Mouse (Mus musculus) intestine, embryonic 16.5 days (tissue): ENCODE measurements around the gene Pi16. TPM values are rescaled to one million over a fixed set of nuclear protein-coding genes. Genes with fewer than 3 reads are reported as not detected.

ENCODE experiments used
- ATAC-seq: fragments of 200-750 bp; cut with Nextera tagmentation; 2 replicates; pipeline ENCODE4 v1.8.0; 2017; ENCODE audit warnings: moderate TSS enrichment, moderate library complexity
- H3K27ac ChIP-seq: fragments of 300-500 bp; sonication (generic); 2 replicates; pipeline ENCODE4 v1.5.1; 2014; ENCODE audit warnings: mild to moderate bottlenecking, low read length
- H3K27me3 ChIP-seq: fragments of 300-500 bp; sonication (generic); replicated peaks from 2 replicates; pipeline ENCODE4 v1.6.1; 2014; ENCODE audit warnings: low read length, control low read depth, mixed read lengths; ENCODE audit not compliant: control insufficient read depth, insufficient read depth
- H3K36me3 ChIP-seq: fragments of 300-500 bp; sonication (generic); 2 replicates; pipeline ENCODE4 v1.6.1; 2014; ENCODE audit warnings: low read length, control low read depth; ENCODE audit not compliant: control insufficient read depth, insufficient read depth
- H3K4me1 ChIP-seq: fragments of 300-500 bp; sonication (generic); 2 replicates; pipeline ENCODE4 v1.6.1; 2014; ENCODE audit warnings: low read length, control low read depth, mixed read lengths; ENCODE audit not compliant: control insufficient read depth, insufficient read depth
- H3K4me2 ChIP-seq: fragments of 300-500 bp; sonication (generic); 2 replicates; pipeline ENCODE4 v1.6.1; 2014; ENCODE audit warnings: low read depth, low read length, control low read depth
- H3K4me3 ChIP-seq: fragments of 300-500 bp; sonication (generic); 2 replicates; pipeline ENCODE4 v1.5.1; 2014; ENCODE audit warnings: mild to moderate bottlenecking, low read length
- H3K9ac ChIP-seq: fragments of 300-500 bp; sonication (generic); 2 replicates; pipeline ENCODE4 v1.6.1; 2014; ENCODE audit warnings: low read depth, low read length
- H3K9me3 ChIP-seq: fragments of 300-500 bp; sonication (generic); 2 replicates; pipeline ENCODE4 v1.6.1; 2016; ENCODE audit warnings: low read length, control low read depth; ENCODE audit not compliant: control insufficient read depth
- WGBS: fragments of 180-500 bp; shearing (Covaris S2); extraction: QIAGEN DNeasy Blood & Tissue Kit; methylation state at CpG from one replicate; pipeline ENCODE4 v1.1.7; 2014; 5-methylcytosine and 5-hydroxymethylcytosine counted together
- polyA plus RNA-seq: library from polyadenylated mRNA; unstranded; fragments of >200 nt; fragmentation: Nextera tagmentation; extraction: Ambion mirVana; gene quantifications from 2 replicates; pipeline ENCODE4 v1.2.1, GENCODE M21; 2015

Pi16 gene
- polyA plus RNA-seq, 1 experiment from 2014 or later = 0.88 TPM

GRCm38 (mm10) chr17:29282216-29282952 lies 35.1 kb upstream of the Pi16 start:
- no peak overlapping the region for H3K4me2 ChIP-seq

GRCm38 (mm10) chr17:29291793-29292192 lies 25.7 kb upstream of the Pi16 start:
- H3K4me2 ChIP-seq = no peak overlapping the region
- WGBS = 92% methylated on average over 7 of the region's 7 CpGs
- no peaks in the 10 kb centered on the region for H3K4me1 ChIP-seq
- ATAC-seq = no peak
- no peak overlapping the region for H3K4me3 ChIP-seq
- no peak overlapping the region for H3K27ac ChIP-seq
- no peaks in the 10 kb centered on the region for H3K27me3 ChIP-seq
- 0 out of 2 replicates have a peak, but pooled peaks cover 4% of the 10 kb centered on the region for H3K36me3 ChIP-seq
- no peak overlapping the region for H3K9ac ChIP-seq
- no peaks in the 10 kb centered on the region for H3K9me3 ChIP-seq

More at GRCm38 (mm10) chr17:29282216-29282952, 35.1 kb upstream of the Pi16 start:
- Histone ChIP-seq H3K9ac (no peak overlapping the region), H3K4me1 (no peaks in the 10 kb centered on the region), H3K27ac (no peak overlapping the region), H3K9me3 (no peaks in the 10 kb centered on the region), H3K27me3 (no peaks in the 10 kb centered on the region), H3K36me3 (peaks cover 2% of the 10 kb centered on the region; the same call in 1 of the 2 replicates), H3K4me3 (no peak overlapping the region)
- 67% methylated on average over 21 of the region's 21 CpGs for whole genome bisulfite sequencing
- ATAC-seq = no peak

GRCm38 (mm10) chr17:29292996-29293395 lies 24.5 kb upstream of the Pi16 start:
- H3K9me3 ChIP-seq = no peaks in the 10 kb centered on the region
- ATAC-seq = no peak
- no peaks in the 10 kb centered on the region for H3K27me3 ChIP-seq
- H3K9ac ChIP-seq = no peak overlapping the region
- H3K27ac ChIP-seq = no peak overlapping the region
- H3K4me3 ChIP-seq = no peak overlapping the region
- 84% methylated on average over 3 of the region's 3 CpGs for WGBS
- 0 out of 2 replicates have a peak, but pooled peaks cover 4% of the 10 kb centered on the region for H3K36me3 ChIP-seq
- no peak overlapping the region for H3K4me2 ChIP-seq
- 0 out of 2 replicates have a peak, but pooled peaks cover 4% of the 10 kb centered on the region for H3K4me1 ChIP-seq

GRCm38 (mm10) chr17:29293807-29294605 lies 23.5 kb upstream of the Pi16 start:
- WGBS = 73% methylated on average over 9 of the region's 9 CpGs
- H3K27ac ChIP-seq = no peak overlapping the region

GRCm38 (mm10) chr17:29295835-29296234 lies 21.6 kb upstream of the Pi16 start:
- no peak overlapping the region for H3K4me3 ChIP-seq

More at GRCm38 (mm10) chr17:29293807-29294605, 23.5 kb upstream of the Pi16 start:
- H3K4me2 ChIP-seq = no peak overlapping the region
- ATAC-seq = peak; percentile 74
- 0 out of 2 replicates have a peak, but pooled peaks cover 4% of the 10 kb centered on the region for H3K4me1 ChIP-seq
- no peaks in the 10 kb centered on the region for H3K27me3 ChIP-seq
- no peak overlapping the region for H3K9ac ChIP-seq
- 0 out of 2 replicates have a peak, but pooled peaks cover 4% of the 10 kb centered on the region for H3K36me3 ChIP-seq
- no peak overlapping the region for H3K4me3 ChIP-seq
- no peaks in the 10 kb centered on the region for H3K9me3 ChIP-seq

GRCm38 (mm10) chr17:29297321-29297720 lies 20.2 kb upstream of the Pi16 start:
- Histone ChIP-seq H3K9ac (no peak overlapping the region), H3K27me3 (no peaks in the 10 kb centered on the region), H3K4me2 (no peak overlapping the region), H3K36me3 (peaks cover 13% of the 10 kb centered on the region; the same call in 1 of the 2 replicates), H3K9me3 (no peaks in the 10 kb centered on the region), H3K27ac (no peak overlapping the region), H3K4me3 (no peak overlapping the region), H3K4me1 (0 out of 2 replicates have a peak, but pooled peaks cover 4% of the 10 kb centered on the region)
- ATAC-seq = no peak
- 41% methylated on average over 10 of the region's 10 CpGs for WGBS

More at GRCm38 (mm10) chr17:29295835-29296234, 21.6 kb upstream of the Pi16 start:
- H3K9me3 ChIP-seq = no peaks in the 10 kb centered on the region
- H3K27ac ChIP-seq = no peak overlapping the region
- no peaks in the 10 kb centered on the region for H3K27me3 ChIP-seq
- H3K9ac ChIP-seq = no peak overlapping the region
- 0 out of 2 replicates have a peak, but pooled peaks cover 4% of the 10 kb centered on the region for H3K4me1 ChIP-seq
- WGBS = 63% methylated on average over 5 of the region's 5 CpGs
- ATAC-seq = peak; percentile 29; the same call in 1 of the 2 replicates
- H3K36me3 ChIP-seq = peaks cover 13% of the 10 kb centered on the region; the same call in 1 of the 2 replicates
- no peak overlapping the region for H3K4me2 ChIP-seq

- Histone ChIP-seq H3K4me1 (0 out of 2 replicates have a peak, but pooled peaks cover 4% of the 10 kb centered on the region), H3K4me3 (no peak overlapping the region), H3K27me3 (no peaks in the 10 kb centered on the region), H3K27ac (no peak overlapping the region), H3K4me2 (no peak overlapping the region), H3K9ac (no peak overlapping the region), H3K9me3 (no peaks in the 10 kb centered on the region), H3K36me3 (peaks cover 13% of the 10 kb centered on the region; the same call in 1 of the 2 replicates)
- no peak for ATAC-seq
- WGBS = 80% methylated on average over 6 of the region's 6 CpGs
Measured at GRCm38 (mm10) chr17:29297813-29298212, 19.7 kb upstream of the Pi16 start.

- Histone ChIP-seq H3K36me3 (peaks cover 13% of the 10 kb centered on the region; the same call in 1 of the 2 replicates), H3K9ac (no peak overlapping the region), H3K4me3 (no peak overlapping the region), H3K27me3 (no peaks in the 10 kb centered on the region), H3K27ac (no peak overlapping the region), H3K4me2 (no peak overlapping the region), H3K4me1 (0 out of 2 replicates have a peak, but pooled peaks cover 4% of the 10 kb centered on the region), H3K9me3 (no peaks in the 10 kb centered on the region)
- WGBS = 80% methylated on average over 4 of the region's 4 CpGs
- no peak for ATAC-seq
Measured at GRCm38 (mm10) chr17:29299282-29299681, 18.2 kb upstream of the Pi16 start.

- Histone ChIP-seq H3K27ac (no peak overlapping the region), H3K4me1 (peaks cover 15% of the 10 kb centered on the region), H3K9ac (no peak overlapping the region), H3K4me2 (no peak overlapping the region), H3K9me3 (no peaks in the 10 kb centered on the region), H3K4me3 (no peak overlapping the region), H3K36me3 (peaks cover 13% of the 10 kb centered on the region; the same call in 1 of the 2 replicates), H3K27me3 (no peaks in the 10 kb centered on the region)
- no peak for ATAC-seq
- WGBS = 88% methylated on average over 7 of the region's 7 CpGs
Measured at GRCm38 (mm10) chr17:29300926-29301325, 16.6 kb upstream of the Pi16 start.
